Mouse (Mus musculus) layer of hippocampus, postnatal 10 days (tissue): Measurements from ENCODE around the gene Ttll13. TPM values are rescaled to one million over a fixed set of nuclear protein-coding genes. Genes with fewer than 3 reads are reported as not detected.

Experiments
- DNase-seq, 2 experiments: peaks; one replicate each; pipeline ENCODE4 v3.0.0; 2021; ENCODE audit warnings: low spot score in 2 of 2
- total RNA-seq, 2 experiments: library from RNA; stranded (reverse); gene quantifications; 2 replicates each; pipeline ENCODE4 v1.2.3; 2021

Ttll13 gene
- total RNA-seq, 2 experiments from 2014 or later: 1.4 to 1.5 TPM

GRCm38 (mm10) chr7:80213604-80214003 is 32.6 kb upstream of the Ttll13 start:
- no peak for DNase-seq

GRCm38 (mm10) chr7:80214459-80214858 is 31.7 kb upstream of the Ttll13 start:
- no peak for DNase-seq

- DNase-seq: peak; percentile 81 to 88
Measured at GRCm38 (mm10) chr7:80215398-80215797, 30.8 kb upstream of the Ttll13 start.

- peak; percentile 51 to 67 for DNase-seq
Measured at GRCm38 (mm10) chr7:80216566-80216965, 29.6 kb upstream of the Ttll13 start.

- DNase-seq: no peak
Measured at GRCm38 (mm10) chr7:80218666-80219065, 27.5 kb upstream of the Ttll13 start.

- no peak for DNase-seq
Measured at GRCm38 (mm10) chr7:80220237-80220797, 25.9 kb upstream of the Ttll13 start.

- DNase-seq: no peak
Measured at GRCm38 (mm10) chr7:80221179-80221750, 24.9 kb upstream of the Ttll13 start.

GRCm38 (mm10) chr7:80227065-80227464 is 19.1 kb upstream of the Ttll13 start:
- DNase-seq: no peak

- no peak for DNase-seq
Measured at GRCm38 (mm10) chr7:80230196-80230595, 16.0 kb upstream of the Ttll13 start.

GRCm38 (mm10) chr7:80231971-80232488 is 14.1 kb upstream of the Ttll13 start:
- no peak for DNase-seq

- peak; percentile 92 to 96 for DNase-seq
Measured at GRCm38 (mm10) chr7:80232489-80233029, 13.6 kb upstream of the Ttll13 start, which contains the start of the genes Cib1 and Gdpgp1. Gene Cib1 (minus strand): TSS chr7:80232813. Gene Gdpgp1 (plus strand): TSS chr7:80232865.

- DNase-seq: no peak
Measured at GRCm38 (mm10) chr7:80233799-80234198, 12.4 kb upstream of the Ttll13 start.

- DNase-seq: no peak
Measured at GRCm38 (mm10) chr7:80238542-80238941, 7.6 kb upstream of the Ttll13 start.

- DNase-seq: no peak
Measured at GRCm38 (mm10) chr7:80241661-80242060, 4.5 kb upstream of the Ttll13 start.

GRCm38 (mm10) chr7:80244851-80245250 is 1.3 kb upstream of the Ttll13 start:
- no peak for DNase-seq

GRCm38 (mm10) chr7:80246859-80247258 is 683 bp downstream of the Ttll13 start:
- DNase-seq: no peak

GRCm38 (mm10) chr7:80252437-80252836 is 6.3 kb downstream of the Ttll13 start:
- no peak for DNase-seq

GRCm38 (mm10) chr7:80252886-80253285 is 6.7 kb downstream of the Ttll13 start:
- no peak for DNase-seq

GRCm38 (mm10) chr7:80255981-80256380 is 9.8 kb downstream of the Ttll13 start:
- no peak for DNase-seq

- DNase-seq: no peak
Measured at GRCm38 (mm10) chr7:80257706-80258105, 11.5 kb downstream of the Ttll13 start.

- DNase-seq: peak; percentile 76 to 81
Measured at GRCm38 (mm10) chr7:80260625-80261371, 14.6 kb downstream of the Ttll13 start, which contains the start of gene Ngrn. Gene Ngrn (plus strand): TSS chr7:80261215.
